Mouse (Mus musculus) limb, embryonic 11.5 days (tissue): Measurements from ENCODE around the gene Tmub1. TPM values are rescaled to one million over a fixed set of nuclear protein-coding genes. Genes with fewer than 3 reads are reported as not detected.

Source experiments
- ATAC-seq: fragments of 200-750 bp; cut with Nextera tagmentation; 2 replicates; pipeline ENCODE4 v1.8.0; 2017; ENCODE audit warnings: low read depth; ENCODE audit not compliant: insufficient number of reproducible peaks, low FRiP score, low TSS enrichment
- DNase-seq: peaks from one replicate; pipeline ENCODE4 v3.0.0-alpha.2; 2015; ENCODE audit warnings: low spot score
- H3K27ac ChIP-seq: fragments of 300-500 bp; sonication (generic); replicated peaks from 2 replicates; pipeline ENCODE4 v1.5.1; 2014; ENCODE audit warnings: low read depth, mild to moderate bottlenecking, low read length
- H3K27me3 ChIP-seq: fragments of 300-500 bp; sonication (generic); 2 replicates; pipeline ENCODE4 v1.6.1; 2014; ENCODE audit warnings: mild to moderate bottlenecking, low read length, mixed read lengths; ENCODE audit not compliant: control insufficient read depth, insufficient read depth
- H3K36me3 ChIP-seq: fragments of 300-500 bp; sonication (generic); 2 replicates; pipeline ENCODE4 v1.6.1; 2014; ENCODE audit warnings: mild to moderate bottlenecking, low read length, moderate library complexity, mixed read lengths; ENCODE audit not compliant: control insufficient read depth, insufficient read depth
- H3K4me1 ChIP-seq: fragments of 300-500 bp; sonication (generic); 2 replicates; pipeline ENCODE4 v1.6.1; 2014; ENCODE audit warnings: low read length, mixed read lengths; ENCODE audit not compliant: control insufficient read depth, insufficient read depth
- H3K4me2 ChIP-seq: fragments of 300-500 bp; sonication (generic); 2 replicates; pipeline ENCODE4 v1.6.1; 2014; ENCODE audit warnings: low read depth, mild to moderate bottlenecking, moderate library complexity; ENCODE audit not compliant: severe bottlenecking
- H3K4me3 ChIP-seq: fragments of 300-500 bp; sonication (generic); 2 replicates; pipeline ENCODE4 v1.5.1; 2014; ENCODE audit warnings: low read depth, low read length
- H3K9ac ChIP-seq: fragments of 300-500 bp; sonication (generic); 2 replicates; pipeline ENCODE4 v1.6.1; 2014; ENCODE audit warnings: mild to moderate bottlenecking, low read length
- H3K9me3 ChIP-seq: fragments of 300-500 bp; sonication (generic); 2 replicates; pipeline ENCODE4 v1.6.1; 2016; ENCODE audit warnings: low read length; ENCODE audit not compliant: control insufficient read depth
- WGBS: fragments of 180-500 bp; shearing (Covaris S2); extraction: QIAGEN DNeasy Blood & Tissue Kit; methylation state at CpG from one replicate; pipeline ENCODE4 v1.1.7; 2014; 5-methylcytosine and 5-hydroxymethylcytosine counted together
- polyA plus RNA-seq: library from polyadenylated mRNA; unstranded; fragments of >200 nt; fragmentation: Nextera tagmentation; extraction: Ambion mirVana; gene quantifications from 2 replicates; pipeline ENCODE4 v1.2.1, GENCODE M21; 2014

Gene Tmub1
- polyA plus RNA-seq, 1 experiment from 2014 or later, result 25.4 TPM

GRCm38 (mm10) chr5:24483326-24483725 lies 35.7 kb upstream of the Tmub1 start:
- DNase-seq, result peak; percentile 81
- no peak overlapping the region for H3K9ac ChIP-seq
- ATAC-seq, result peak; percentile 16; the same call in 1 of the 2 replicates
- H3K4me3 ChIP-seq, result no peak overlapping the region
- WGBS, result 23% methylated on average over 11 of the region's 11 CpGs
- H3K36me3 ChIP-seq, result peaks cover 27% of the 10 kb centered on the region
- no peaks in the 10 kb centered on the region for H3K9me3 ChIP-seq
- H3K4me1 ChIP-seq, result peaks cover 33% of the 10 kb centered on the region
- no peak overlapping the region for H3K4me2 ChIP-seq
- H3K27ac ChIP-seq, result no peak overlapping the region
- H3K27me3 ChIP-seq, result no peaks in the 10 kb centered on the region

GRCm38 (mm10) chr5:24482247-24483079 lies 34.8 kb upstream of the Tmub1 start:
- Histone ChIP-seq H3K9ac (peak overlapping the region; percentile 9; the same call in 1 of the 2 replicates), H3K36me3 (peaks cover 30% of the 10 kb centered on the region), H3K4me3 (no peak overlapping the region), H3K27me3 (no peaks in the 10 kb centered on the region), H3K4me1 (peaks cover 30% of the 10 kb centered on the region), H3K4me2 (no peak overlapping the region), H3K9me3 (no peaks in the 10 kb centered on the region), H3K27ac (no peak overlapping the region)
- ATAC-seq, result 0 out of 2 replicates have a peak, but pooled peaks have one; percentile 7
- 57% methylated on average over 36 of the region's 41 CpGs for WGBS
- DNase-seq, result no peak

GRCm38 (mm10) chr5:24481647-24482046 lies 34.0 kb upstream of the Tmub1 start:
- 3% methylated on average over 4 of the region's 4 CpGs for WGBS

GRCm38 (mm10) chr5:24477909-24478308 lies 30.3 kb upstream of the Tmub1 start:
- Histone ChIP-seq H3K4me3 (no peak overlapping the region), H3K27ac (no peak overlapping the region), H3K9me3 (no peaks in the 10 kb centered on the region), H3K27me3 (peaks cover 14% of the 10 kb centered on the region; the same call in 1 of the 2 replicates), H3K4me2 (no peak overlapping the region), H3K36me3 (peaks cover 26% of the 10 kb centered on the region), H3K9ac (no peak overlapping the region), H3K4me1 (peaks cover 38% of the 10 kb centered on the region)
- DNase-seq, result no peak
- no peak for ATAC-seq
- WGBS, result 87% methylated on average over 9 of the region's 9 CpGs

More at GRCm38 (mm10) chr5:24481647-24482046, 34.0 kb upstream of the Tmub1 start:
- Histone ChIP-seq H3K4me1 (peaks cover 30% of the 10 kb centered on the region), H3K4me2 (no peak overlapping the region), H3K9me3 (no peaks in the 10 kb centered on the region), H3K27me3 (no peaks in the 10 kb centered on the region), H3K9ac (no peak overlapping the region), H3K27ac (0 out of 2 replicates have a peak overlapping the region, but pooled peaks have one; percentile 39), H3K36me3 (peaks cover 30% of the 10 kb centered on the region; the same call in 1 of the 2 replicates), H3K4me3 (no peak overlapping the region)
- ATAC-seq, result peak; percentile 16; the same call in 1 of the 2 replicates
- peak; percentile 89 for DNase-seq

- no peak for ATAC-seq
- Histone ChIP-seq H3K27ac (no peak overlapping the region), H3K9ac (no peak overlapping the region), H3K9me3 (no peaks in the 10 kb centered on the region), H3K36me3 (peaks cover 21% of the 10 kb centered on the region), H3K4me3 (peak overlapping the region; percentile 44), H3K4me2 (peak overlapping the region; percentile 96), H3K4me1 (peaks cover 36% of the 10 kb centered on the region), H3K27me3 (peaks cover 14% of the 10 kb centered on the region; the same call in 1 of the 2 replicates)
- no peak for DNase-seq
- WGBS, result 75% methylated on average over 6 of the region's 6 CpGs
Observed at GRCm38 (mm10) chr5:24475476-24476241, 28.0 kb upstream of the Tmub1 start.

- Histone ChIP-seq H3K4me2 (peak overlapping the region; percentile 96), H3K36me3 (peaks cover 19% of the 10 kb centered on the region), H3K9ac (peak overlapping the region; percentile 56), H3K27ac (no peak overlapping the region), H3K9me3 (no peaks in the 10 kb centered on the region), H3K4me3 (peak overlapping the region; percentile 44), H3K27me3 (peaks cover 14% of the 10 kb centered on the region; the same call in 1 of the 2 replicates), H3K4me1 (peaks cover 36% of the 10 kb centered on the region)
- DNase-seq (peak; percentile 69), ATAC-seq (no peak)
- 1% methylated on average over 67 of the region's 67 CpGs for WGBS
Observed at GRCm38 (mm10) chr5:24474723-24475261, 27.1 kb upstream of the Tmub1 start.

- Histone ChIP-seq H3K9me3 (no peaks in the 10 kb centered on the region), H3K27ac (no peak overlapping the region; the same call in 1 of the 2 replicates), H3K4me3 (peak overlapping the region; percentile 44), H3K4me2 (peak overlapping the region; percentile 96), H3K36me3 (peaks cover 15% of the 10 kb centered on the region), H3K27me3 (peaks cover 14% of the 10 kb centered on the region; the same call in 1 of the 2 replicates), H3K4me1 (peaks cover 36% of the 10 kb centered on the region), H3K9ac (peak overlapping the region; percentile 56)
- 0% methylated on average over 74 of the region's 77 CpGs for WGBS
- peak; percentile 71 for DNase-seq
- 0 out of 2 replicates have a peak, but pooled peaks have one; percentile 7 for ATAC-seq
Observed at GRCm38 (mm10) chr5:24474025-24474722, 26.5 kb upstream of the Tmub1 start.
